Mouse (Mus musculus): ENCODE measurements around the gene Gm26602. TPM values are rescaled to one million over a fixed set of nuclear protein-coding genes. Genes with fewer than 3 reads are reported as not detected.
"Not testable (repeated sequence)": the region's sequence is repeated elsewhere in the genome, so short reads cannot be mapped to it uniquely, and the experiment has no call there.

The Gm26602 gene
- total RNA-seq, 2 experiments from 2014 or later, result 22.8 TPM; not detected in 1

DNA sequence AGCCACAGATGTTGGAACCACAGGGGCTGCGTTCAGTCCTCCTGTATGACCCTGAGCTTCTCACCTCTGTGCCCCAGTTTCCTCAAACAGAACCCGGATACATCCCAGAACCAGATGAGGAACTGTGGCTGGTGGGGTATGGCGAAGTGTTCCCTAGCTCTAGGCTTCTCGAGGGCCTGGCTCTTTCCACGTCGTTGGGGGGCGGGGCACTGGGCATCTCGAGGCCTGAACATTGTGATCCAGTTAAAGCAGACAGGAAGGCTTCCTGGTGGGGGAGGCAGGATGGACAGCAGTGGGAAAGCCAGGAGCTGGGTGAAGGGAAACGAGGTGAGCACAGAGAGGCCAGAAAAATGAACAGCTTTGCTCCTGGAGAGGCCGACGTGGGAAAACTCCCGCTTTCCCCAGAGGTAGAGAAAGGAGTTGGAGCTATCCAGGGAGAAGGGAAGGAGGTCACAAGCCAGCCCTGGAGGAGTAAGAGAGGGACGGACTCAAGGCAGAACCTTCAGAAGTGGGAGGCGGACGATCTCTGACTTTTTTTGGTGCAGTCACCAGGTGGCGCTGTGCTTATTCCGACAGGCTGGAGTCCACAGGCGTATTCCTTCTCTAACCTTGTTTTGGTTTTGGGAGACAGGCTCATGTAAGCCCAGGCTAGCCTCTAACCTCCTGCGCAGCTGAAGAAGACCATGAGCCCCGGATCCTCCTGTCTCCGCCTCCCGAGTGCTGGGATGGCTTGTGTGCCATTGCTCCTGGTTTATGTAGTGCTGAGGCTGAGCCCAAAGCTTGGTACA is 27.2 kb upstream of the Gm26602 start:
- ATAC-seq (replicated peaks; ENCODE audit: low FRiP score, poor library complexity, severe bottlenecking), result peak; percentile 56

GRCm38 (mm10) chr10:79884446-79884845 is 26.2 kb upstream of the Gm26602 start:
- ATAC-seq (replicated peaks; ENCODE audit: low FRiP score, poor library complexity, severe bottlenecking), result no peak

GRCm38 (mm10) chr10:79884938-79885337 is 25.7 kb upstream of the Gm26602 start:
- ATAC-seq (replicated peaks; ENCODE audit: low FRiP score, poor library complexity, severe bottlenecking), result not testable (repeated sequence)

GRCm38 (mm10) chr10:79886054-79886453 is 24.6 kb upstream of the Gm26602 start, which contains the start of gene Elane:
Elane (plus strand) TSS chr10:79886247.
- ATAC-seq (replicated peaks; ENCODE audit: low FRiP score, poor library complexity, severe bottlenecking), result no peak

DNA sequence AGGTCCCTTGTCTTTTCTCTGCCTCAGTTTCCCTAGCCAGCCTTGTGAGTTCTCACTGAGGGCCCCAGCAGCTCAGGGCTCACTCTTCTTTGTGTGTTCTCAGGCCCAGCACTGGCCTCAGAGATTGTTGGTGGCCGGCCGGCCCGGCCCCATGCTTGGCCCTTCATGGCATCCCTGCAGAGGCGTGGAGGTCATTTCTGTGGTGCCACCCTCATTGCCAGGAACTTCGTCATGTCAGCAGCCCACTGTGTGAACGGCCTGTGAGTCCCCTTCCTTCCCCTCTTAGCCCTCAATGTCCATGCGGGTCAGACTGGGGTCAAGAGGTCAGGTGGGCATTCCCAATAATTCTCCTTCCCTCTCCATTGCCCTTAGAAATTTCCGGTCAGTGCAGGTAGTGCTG is 24.0 kb upstream of the Gm26602 start:
- no peak for ATAC-seq (replicated peaks; ENCODE audit: low FRiP score, poor library complexity, severe bottlenecking)

GRCm38 (mm10) chr10:79889386-79889785 is 21.3 kb upstream of the Gm26602 start:
- ATAC-seq (replicated peaks; ENCODE audit: low FRiP score, poor library complexity, severe bottlenecking), result no peak

DNA sequence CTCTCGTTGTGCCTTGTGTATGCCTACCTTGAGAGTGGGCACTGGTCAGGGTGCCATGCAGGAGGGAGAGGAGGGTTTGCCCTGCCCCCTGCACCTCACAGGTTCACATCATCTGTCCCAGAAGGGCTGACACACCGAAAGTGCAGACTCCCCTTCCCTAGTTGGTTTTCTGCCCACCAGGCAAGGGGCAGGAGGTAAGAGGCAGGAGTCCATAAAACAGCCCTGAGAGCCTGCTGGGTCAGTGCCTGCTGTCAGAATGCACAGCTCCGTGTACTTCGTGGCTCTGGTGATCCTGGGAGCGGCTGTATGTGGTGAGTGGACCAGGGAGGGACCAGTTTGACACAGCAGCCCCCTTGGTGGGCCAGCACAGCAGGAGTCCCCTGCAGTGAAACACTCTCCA is 20.0 kb upstream of the Gm26602 start, which contains the start of gene Cfd:
TSS of gene Cfd (plus strand) at position 184 of the 400 bp plus-strand sequence.
- no peak for ATAC-seq (replicated peaks; ENCODE audit: low FRiP score, poor library complexity, severe bottlenecking)

- peak; percentile 76 for ATAC-seq (replicated peaks; ENCODE audit: low FRiP score, poor library complexity, severe bottlenecking)
These were observed 18.1 kb upstream of the Gm26602 start for GRCm38 (mm10) chr10:79892451-79893118.

DNA sequence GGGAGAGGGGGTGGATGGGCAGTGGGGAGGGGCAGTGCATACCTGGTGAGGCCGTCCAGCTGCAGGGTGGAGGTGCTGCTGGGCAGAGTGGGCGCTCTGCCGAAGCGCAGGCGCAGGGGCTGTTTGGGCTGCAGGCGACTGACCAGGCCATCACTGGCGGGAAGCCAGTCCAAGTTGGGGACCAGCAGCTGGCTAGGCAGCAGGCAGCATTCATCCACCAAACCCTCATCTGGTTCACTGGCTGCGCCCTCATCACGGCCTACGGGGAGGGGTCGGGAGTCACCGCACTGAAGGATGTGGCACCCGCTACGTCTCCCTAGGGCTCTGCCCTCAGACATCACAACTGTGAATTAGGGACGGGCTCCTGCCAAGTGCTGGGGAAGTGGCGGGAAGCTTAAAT is 14.3 kb upstream of the Gm26602 start:
- no peak for ATAC-seq (replicated peaks; ENCODE audit: low FRiP score, poor library complexity, severe bottlenecking)

DNA sequence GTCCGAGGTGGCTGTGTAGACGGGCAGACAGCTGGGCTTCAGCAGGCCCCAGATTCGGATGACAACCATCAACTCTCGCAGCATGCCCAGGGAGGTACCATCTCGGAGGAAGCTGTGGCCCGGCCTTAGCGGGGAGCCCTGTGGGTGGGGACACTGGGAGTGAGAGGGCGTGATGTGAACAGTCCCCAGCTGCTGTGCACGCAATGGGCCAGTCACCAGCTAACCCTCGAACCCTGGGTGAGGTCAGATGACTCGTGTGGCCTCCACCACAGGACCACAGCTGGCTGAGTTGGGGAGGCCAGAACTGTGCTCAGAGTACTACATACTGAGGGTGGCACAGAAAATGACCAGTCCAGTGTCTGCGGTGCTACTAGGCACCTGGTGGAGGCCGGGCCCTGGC is 13.8 kb upstream of the Gm26602 start:
- ATAC-seq (replicated peaks; ENCODE audit: low FRiP score, poor library complexity, severe bottlenecking), result no peak

DNA sequence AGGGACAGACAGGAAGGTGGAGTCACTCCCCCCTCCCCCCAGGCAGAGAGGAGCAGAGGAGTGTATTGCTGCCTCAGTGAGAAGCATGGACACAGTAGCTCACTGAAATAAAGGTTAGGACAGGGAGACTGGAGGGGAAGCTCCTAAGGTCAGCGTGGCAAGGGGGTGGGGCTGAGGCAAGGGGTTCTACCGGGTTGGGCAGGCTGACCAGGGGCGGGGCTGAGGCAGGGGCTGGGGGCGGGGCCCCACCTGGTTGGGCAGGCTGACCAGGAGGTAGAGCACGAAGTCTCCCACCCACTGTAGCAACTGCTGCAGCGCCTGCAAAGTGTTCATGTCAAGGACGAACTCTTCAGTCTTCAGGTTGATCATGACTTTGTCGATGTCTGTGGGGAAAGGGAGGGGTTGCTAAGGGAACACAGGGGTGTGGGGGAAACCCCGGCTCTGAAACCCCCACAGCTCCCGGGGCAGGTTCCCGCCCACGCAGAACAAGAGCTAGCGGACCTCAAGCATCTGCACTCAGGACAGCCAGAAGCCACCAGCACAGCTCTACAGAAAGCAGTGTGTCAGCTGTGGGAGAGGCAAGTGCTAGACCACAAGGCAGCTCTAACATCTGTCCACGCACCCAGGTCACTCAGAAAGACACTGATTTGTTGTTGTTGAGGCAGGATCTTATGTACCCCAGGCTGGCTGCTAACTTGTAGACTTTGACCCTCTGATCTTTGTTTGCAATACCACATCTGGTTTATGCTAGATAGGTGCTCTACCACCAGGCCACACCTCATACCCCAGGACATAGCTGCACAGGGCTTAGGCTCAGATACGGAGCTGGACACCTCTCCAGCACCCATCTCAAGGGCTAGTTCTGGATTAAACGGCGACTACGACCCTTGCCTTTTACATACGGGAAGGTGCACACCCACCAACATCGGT is 13.1 kb upstream of the Gm26602 start:
- ATAC-seq (replicated peaks; ENCODE audit: low FRiP score, poor library complexity, severe bottlenecking), result no peak

- no peak for ATAC-seq (replicated peaks; ENCODE audit: low FRiP score, poor library complexity, severe bottlenecking)
These were observed 9.7 kb upstream of the Gm26602 start for GRCm38 (mm10) chr10:79900951-79901410.

DNA sequence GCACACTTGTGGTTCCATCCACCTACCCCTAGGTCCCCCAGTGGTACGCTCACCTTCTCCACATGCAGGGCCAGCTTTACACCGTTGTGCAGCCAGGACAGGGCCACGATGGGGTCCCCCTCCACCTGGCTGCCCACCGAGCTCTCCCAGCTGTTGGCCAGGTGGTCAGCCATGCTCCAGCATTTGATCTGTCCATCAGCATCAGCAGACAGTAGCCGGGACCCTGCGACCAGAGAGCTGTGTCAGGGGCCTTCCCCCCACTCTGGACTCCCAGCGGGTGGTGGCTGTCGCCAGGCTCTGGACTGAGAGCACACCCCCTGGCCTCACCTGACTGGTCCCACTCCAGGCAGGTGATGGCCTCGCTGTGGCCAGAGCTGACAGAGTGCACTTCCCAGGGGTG is 3.9 kb upstream of the Gm26602 start:
- no peak for ATAC-seq (replicated peaks; ENCODE audit: low FRiP score, poor library complexity, severe bottlenecking)

GRCm38 (mm10) chr10:79907415-79907814 is 3.2 kb upstream of the Gm26602 start:
- ATAC-seq (replicated peaks; ENCODE audit: low FRiP score, poor library complexity, severe bottlenecking), result no peak

DNA sequence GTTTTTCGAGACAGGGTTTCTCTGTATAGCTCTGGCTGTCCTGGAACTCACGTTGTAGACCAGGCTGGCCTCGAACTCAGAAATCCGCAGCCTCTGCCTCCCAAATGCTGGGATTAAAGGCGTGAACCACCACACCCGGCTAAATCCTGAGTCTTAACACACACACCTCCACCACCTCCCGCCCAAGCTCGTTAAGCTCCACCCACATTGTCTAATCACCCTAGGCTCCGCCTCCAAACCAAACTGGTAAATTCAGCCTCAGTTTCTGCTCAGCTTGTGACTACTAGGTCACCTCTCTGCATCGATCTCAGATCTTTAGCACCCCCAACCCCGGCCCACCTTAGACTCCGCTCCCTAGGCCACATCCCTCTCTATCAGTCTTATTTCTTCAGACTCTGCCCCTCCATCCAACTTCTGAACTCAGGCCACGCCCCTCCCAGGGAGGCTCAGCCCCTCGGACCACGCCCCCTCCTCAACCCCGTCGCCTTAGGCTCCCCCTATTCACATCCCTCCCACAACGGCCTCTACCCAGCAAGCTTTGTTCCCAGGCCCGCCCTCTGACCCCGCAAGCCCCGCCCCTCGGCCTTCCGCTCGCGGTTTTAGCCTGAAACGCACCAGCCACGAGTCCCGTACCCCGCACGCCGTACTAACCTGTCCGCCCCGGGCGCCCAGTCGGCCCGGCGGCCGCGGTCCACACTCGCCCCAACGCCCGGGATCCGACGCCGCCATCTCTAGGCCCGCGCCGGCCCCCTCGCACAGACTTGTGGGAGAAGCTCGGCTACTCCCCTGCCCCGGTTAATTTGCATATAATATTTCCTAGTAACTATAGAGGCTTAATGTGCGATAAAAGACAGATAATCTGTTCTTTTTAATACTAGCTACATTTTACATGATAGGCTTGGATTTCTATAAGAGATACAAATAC is 2.2 kb upstream of the Gm26602 start, which contains the start of gene Med16:
TSS of gene Med16 (minus strand) at position 757 of the 925 bp plus-strand sequence.
- peak; percentile 86 for ATAC-seq (replicated peaks; ENCODE audit: low FRiP score, poor library complexity, severe bottlenecking)

- peak; percentile 17; the same call in 1 of the 2 replicates for ATAC-seq (replicated peaks; ENCODE audit: low FRiP score, poor library complexity, severe bottlenecking)
These were observed 1.3 kb upstream of the Gm26602 start for GRCm38 (mm10) chr10:79909092-79909922.

GRCm38 (mm10) chr10:79912412-79912811 is 1.8 kb downstream of the Gm26602 start:
- ATAC-seq (replicated peaks; ENCODE audit: low FRiP score, poor library complexity, severe bottlenecking), result no peak
